Mouse (Mus musculus): ENCODE results near the gene D17H6S53E. TPM values are rescaled to one million over a fixed set of nuclear protein-coding genes. Genes with fewer than 3 reads are reported as not detected.

D17H6S53E gene
- total RNA-seq, 4 experiments from 2014 or later: 29.3 to 41.2 (median 39.6) TPM

GRCm38 (mm10) chr17:35162730-35163129, 36.6 kb downstream of the D17H6S53E start:
- DNase-seq: no peak

GRCm38 (mm10) chr17:35163326-35164081, 37.3 kb downstream of the D17H6S53E start:
- no peak for DNase-seq

DNA sequence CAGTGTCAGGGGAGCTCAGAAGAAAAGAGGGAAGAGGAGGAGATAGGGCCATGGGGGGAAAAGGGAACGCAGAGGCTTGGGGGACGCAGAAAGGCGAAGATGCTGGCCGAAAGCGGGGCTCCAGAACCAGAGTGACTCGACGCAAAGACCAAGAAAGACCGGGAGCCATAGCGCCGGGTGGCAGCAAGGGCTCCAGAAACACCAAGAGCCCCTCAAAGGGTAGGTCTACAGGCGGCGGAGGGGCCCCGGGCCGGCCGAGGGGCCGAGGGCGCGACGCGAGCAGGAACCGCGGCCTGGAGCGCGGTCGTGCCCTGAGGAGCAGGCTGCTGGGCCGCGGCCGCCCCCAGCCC, 38.0 kb downstream of the D17H6S53E start:
- DNase-seq: no peak

DNA sequence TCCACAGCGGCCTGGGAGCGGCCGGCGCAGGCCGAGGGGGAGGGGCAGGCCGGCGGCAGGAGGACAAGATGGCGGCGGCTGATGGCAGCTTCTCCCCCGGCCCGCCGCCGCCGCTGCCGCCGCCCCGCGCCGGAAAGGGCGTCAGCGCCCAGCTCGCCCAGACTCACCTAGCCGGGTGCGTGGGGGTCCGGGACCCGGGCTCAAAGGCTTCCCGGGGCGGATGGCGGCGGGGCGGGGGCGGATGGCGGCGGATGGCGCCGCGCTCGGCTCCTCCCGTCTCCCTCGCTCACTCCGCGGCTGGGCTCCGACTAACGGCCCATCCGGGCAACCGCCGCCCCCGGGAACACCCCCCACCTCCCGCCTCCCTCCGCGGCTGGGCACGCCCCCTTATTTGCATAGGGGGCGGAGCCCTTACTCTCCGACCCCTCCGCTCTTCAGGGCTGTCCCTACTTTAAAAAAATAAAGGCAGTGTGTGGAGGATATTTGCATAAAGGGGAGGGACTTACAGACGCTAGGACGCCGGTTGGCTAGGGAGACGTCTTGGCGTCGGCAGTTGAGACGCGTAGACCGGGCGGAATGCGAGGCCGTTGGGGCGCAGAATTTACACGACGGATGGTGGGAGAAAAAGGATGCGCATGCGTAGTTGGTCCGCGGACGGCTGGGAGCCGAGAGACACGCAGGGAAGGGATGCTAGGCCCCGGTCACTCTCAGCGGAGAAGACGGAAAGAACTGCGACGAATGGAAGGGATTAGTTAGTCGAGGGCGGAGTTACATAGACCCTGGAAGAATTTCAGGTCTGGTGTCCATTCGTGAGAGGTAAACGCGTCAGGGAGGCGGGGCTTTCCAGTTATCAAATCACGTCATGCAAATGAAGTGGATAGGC, 38.6 kb downstream of the D17H6S53E start, which contains the start of gene Prrc2a:
Gene Prrc2a, minus strand, starts transcription at position 330 of the 883 bp plus-strand sequence.
- DNase-seq: peak; percentile 99

- DNase-seq: no peak
Measured at GRCm38 (mm10) chr17:35165451-35166155, 39.4 kb downstream of the D17H6S53E start.

- no peak for DNase-seq
Measured at GRCm38 (mm10) chr17:35166352-35167035, 40.3 kb downstream of the D17H6S53E start.

DNA sequence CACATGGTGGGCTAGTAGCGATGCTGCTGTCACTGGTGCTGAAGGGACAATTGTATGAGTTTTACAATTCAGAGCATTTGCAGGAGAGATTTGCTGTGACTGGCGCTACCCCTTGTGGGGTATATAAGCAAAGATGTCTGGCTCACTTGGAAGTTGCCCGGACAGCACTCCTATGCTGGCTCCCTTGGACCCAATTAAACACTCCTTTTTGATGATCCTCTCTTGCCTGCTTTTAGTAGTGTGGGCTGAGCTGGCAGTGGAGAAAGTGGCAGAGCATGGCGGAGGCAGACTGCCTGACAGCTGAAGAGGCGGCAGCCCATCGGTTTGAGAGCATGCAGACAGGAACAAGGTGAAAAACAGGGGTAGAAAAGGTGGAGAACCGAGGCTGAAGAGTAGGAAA, 41.6 kb downstream of the D17H6S53E start:
- DNase-seq: no peak

DNA sequence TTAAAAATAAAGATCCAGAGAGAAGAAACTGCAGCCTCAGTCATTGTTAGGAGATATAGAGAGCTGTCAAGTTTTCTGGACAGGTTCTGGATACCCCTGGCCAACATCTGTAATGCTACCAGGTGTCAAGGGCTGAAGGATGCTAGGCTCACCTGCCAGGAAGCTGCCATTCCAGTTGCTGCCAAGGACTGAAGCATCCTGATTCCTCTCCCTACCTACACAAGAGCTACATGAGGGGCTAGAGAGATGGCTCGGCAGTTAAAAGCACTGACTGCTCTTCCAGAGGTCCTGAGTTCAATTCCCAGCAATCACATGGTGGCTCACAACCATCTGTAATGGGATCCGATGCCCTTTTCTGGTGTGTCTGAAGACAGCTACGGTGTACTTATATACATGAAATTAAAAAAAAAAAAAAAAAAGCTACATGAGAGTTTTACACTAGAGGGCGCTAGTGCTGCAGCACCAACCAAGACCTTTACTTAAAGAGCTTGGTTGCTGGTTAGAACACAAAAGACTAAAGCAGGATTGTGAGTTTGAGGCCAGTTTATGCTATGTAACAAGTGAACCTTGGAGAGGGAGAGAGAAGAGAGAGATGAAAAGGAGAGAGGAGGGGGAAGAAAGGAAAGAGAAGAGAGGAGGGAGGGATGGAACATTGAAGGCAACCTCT, 42.5 kb downstream of the D17H6S53E start:
- DNase-seq: no peak

- DNase-seq: no peak
Measured at GRCm38 (mm10) chr17:35172445-35173234, 46.5 kb downstream of the D17H6S53E start.

GRCm38 (mm10) chr17:35173329-35173728, 47.2 kb downstream of the D17H6S53E start:
- DNase-seq: no peak

- no peak for DNase-seq
Measured at GRCm38 (mm10) chr17:35174201-35174977, 48.2 kb downstream of the D17H6S53E start.

- no peak for DNase-seq
Measured at GRCm38 (mm10) chr17:35175382-35175781, 49.2 kb downstream of the D17H6S53E start.

GRCm38 (mm10) chr17:35175968-35176367, 49.8 kb downstream of the D17H6S53E start, which contains the start of gene Aif1:
Gene Aif1 (minus strand): TSS chr17:35176068.
- DNase-seq: no peak

Other genes with a start within 250 kb of the D17H6S53E start
- gene Zbtb12, start 246.9 kb upstream of the D17H6S53E start, total RNA-seq (2022): 10 to 100 TPM; 15.0 to 21.0 (median 18.0) TPM
- under 1 TPM in 1 of 4 experiments, not detected in 3; 0.89 TPM for gene Gm20547, start 244.3 kb upstream of the D17H6S53E start, total RNA-seq (2022)
- gene C2, start 228.1 kb upstream of the D17H6S53E start, total RNA-seq (2022): 100 to 1,000 TPM in 3 of 4 experiments, 10 to 100 TPM in 1; 86.8 to 164 (median 129) TPM
- gene Ehmt2, start 227.9 kb upstream of the D17H6S53E start, total RNA-seq (2022): 100 to 1,000 TPM; 148 to 179 (median 173) TPM
- gene Slc44a4, start 211.9 kb upstream of the D17H6S53E start, total RNA-seq (2022): 1 to 10 TPM in 2 of 4 experiments, under 1 TPM in 2; 0.73 to 1.8 (median 1.1) TPM
- 10 to 100 TPM; 27.3 to 39.4 (median 28.1) TPM for gene Neu1, start 195.1 kb upstream of the D17H6S53E start, total RNA-seq (2022)
- 100 to 1,000 TPM in 1 of 4 experiments, 10 to 100 TPM in 3; 24.5 to 115 (median 36.0) TPM for gene Hspa1b, start 167.1 kb upstream of the D17H6S53E start, total RNA-seq (2022)
- under 1 TPM in 1 of 4 experiments, not detected in 3; 0.73 TPM for gene Gm20481, start 156.5 kb upstream of the D17H6S53E start, total RNA-seq (2022)
- gene Hspa1a, start 154.2 kb upstream of the D17H6S53E start, total RNA-seq (2022): 10 to 100 TPM; 11.9 to 35.8 (median 14.4) TPM
- gene Hspa1l, start 153.7 kb upstream of the D17H6S53E start, total RNA-seq (2022): under 1 TPM; 0.14 to 0.25 (median 0.17) TPM
- 10 to 100 TPM; 28.2 to 35.4 (median 30.1) TPM for gene Lsm2, start 144.5 kb upstream of the D17H6S53E start, total RNA-seq (2022)
- gene Vars, start 125.4 kb upstream of the D17H6S53E start, total RNA-seq (2022): 10 to 100 TPM; 57.9 to 76.0 (median 67.7) TPM
- gene Vwa7, start 109.8 kb upstream of the D17H6S53E start, total RNA-seq (2022): 1 to 10 TPM in 2 of 4 experiments, under 1 TPM in 2; 0.75 to 1.8 (median 1.2) TPM
- 1 to 10 TPM in 2 of 4 experiments, under 1 TPM in 2; 0.91 to 2.8 (median 0.99) TPM for gene Sapcd1, start 98.4 kb upstream of the D17H6S53E start, total RNA-seq (2022)
- gene Msh5, start 79.6 kb upstream of the D17H6S53E start, total RNA-seq (2022): 1 to 10 TPM in 3 of 4 experiments, under 1 TPM in 1; 0.73 to 4.0 (median 2.2) TPM
- 100 to 1,000 TPM in 2 of 4 experiments, 10 to 100 TPM in 2; 83.2 to 134 (median 113) TPM for gene Clic1, start 76.4 kb upstream of the D17H6S53E start, total RNA-seq (2022)
- 10 to 100 TPM; 12.4 to 29.5 (median 21.6) TPM for gene Ddah2, start 67.3 kb upstream of the D17H6S53E start, total RNA-seq (2022)
- not detected for gene Ly6g6c, start 61.0 kb upstream of the D17H6S53E start, total RNA-seq (2022)
- not detected for gene Mpig6b, start 60.2 kb upstream of the D17H6S53E start, total RNA-seq (2022)
- not detected for gene Ly6g6e, start 49.5 kb upstream of the D17H6S53E start, total RNA-seq (2022)
- gene Ly6g6d, start 48.3 kb upstream of the D17H6S53E start, total RNA-seq (2022): under 1 TPM in 2 of 4 experiments, not detected in 2; 0.46 to 0.68 TPM
- gene Ly6g6f, start 40.8 kb upstream of the D17H6S53E start, total RNA-seq (2022): not detected
- 100 to 1,000 TPM in 2 of 4 experiments, 10 to 100 TPM in 2; 79.4 to 124 (median 103) TPM for gene Abhd16a, start 37.1 kb upstream of the D17H6S53E start, total RNA-seq (2022)
- gene Ly6g5c, start 18.1 kb upstream of the D17H6S53E start, total RNA-seq (2022): not detected
- under 1 TPM in 3 of 4 experiments, not detected in 1; 0.38 to 0.91 (median 0.40) TPM for gene Ly6g5b, start 10.9 kb upstream of the D17H6S53E start, total RNA-seq (2022)
- gene Gpank1, start 4.9 kb upstream of the D17H6S53E start, total RNA-seq (2022): 10 to 100 TPM; 12.6 to 17.9 (median 14.5) TPM
- 100 to 1,000 TPM; 196 to 224 (median 222) TPM for gene Csnk2b, start 4.3 kb upstream of the D17H6S53E start, total RNA-seq (2022)
- under 1 TPM in 2 of 4 experiments, not detected in 2; 0.28 to 0.32 TPM for gene Apom, start 5.7 kb downstream of the D17H6S53E start, total RNA-seq (2022)
- 100 to 1,000 TPM; 354 to 477 (median 417) TPM for gene Bag6, start 8.8 kb downstream of the D17H6S53E start, total RNA-seq (2022)
- gene Prrc2a, start 38.5 kb downstream of the D17H6S53E start, total RNA-seq (2022): 100 to 1,000 TPM; 241 to 340 (median 274) TPM
- 10 to 100 TPM in 2 of 4 experiments, 1 to 10 TPM in 2; 5.5 to 14.5 (median 10.5) TPM for gene Aif1, start 49.7 kb downstream of the D17H6S53E start, total RNA-seq (2022)
- 10 to 100 TPM in 1 of 4 experiments, 1 to 10 TPM in 3; 4.7 to 11.3 (median 8.2) TPM for gene Lst1, start 62.1 kb downstream of the D17H6S53E start, total RNA-seq (2022)
- 10 to 100 TPM in 1 of 4 experiments, 1 to 10 TPM in 3; 1.3 to 10.3 (median 4.5) TPM for gene Ltb, start 68.1 kb downstream of the D17H6S53E start, total RNA-seq (2022)
- 1 to 10 TPM in 2 of 4 experiments, under 1 TPM in 2; 0.56 to 2.2 (median 0.89) TPM for gene Tnf, start 75.6 kb downstream of the D17H6S53E start, total RNA-seq (2022)
- 1 to 10 TPM in 1 of 4 experiments, under 1 TPM in 3; 0.28 to 1.1 (median 0.63) TPM for gene Lta, start 79.0 kb downstream of the D17H6S53E start, total RNA-seq (2022)
- gene Gm16181, start 94.5 kb downstream of the D17H6S53E start, total RNA-seq (2022): not detected
- 10 to 100 TPM in 1 of 4 experiments, 1 to 10 TPM in 3; 5.5 to 12.1 (median 7.4) TPM for gene Atp6v1g2, start 107.3 kb downstream of the D17H6S53E start, total RNA-seq (2022)
- gene Nfkbil1, start 109.4 kb downstream of the D17H6S53E start, total RNA-seq (2022): 10 to 100 TPM; 17.4 to 20.2 (median 19.8) TPM
- gene Ddx39b, start 115.4 kb downstream of the D17H6S53E start, total RNA-seq (2022): 100 to 1,000 TPM; 181 to 239 (median 202) TPM
- gene H2-D1, start 136.4 kb downstream of the D17H6S53E start, total RNA-seq (2022): 100 to 1,000 TPM; 209 to 349 (median 279) TPM
- gene H2-Q1, start 194.0 kb downstream of the D17H6S53E start, total RNA-seq (2022): 1 to 10 TPM; 3.6 to 5.8 (median 4.6) TPM
- gene H2-Q2, start 215.9 kb downstream of the D17H6S53E start, total RNA-seq (2022): 1 to 10 TPM; 1.7 to 2.7 (median 2.3) TPM